Mouse (Mus musculus): ENCODE measurements around the gene Wdfy4. TPM values are rescaled to one million over a fixed set of nuclear protein-coding genes. Genes with fewer than 3 reads are reported as not detected.
A peak's percentile ranks its signal among the peaks of the same experiment; 100 is the strongest.

Gene Wdfy4
- polyA plus RNA-seq, 1 experiment from 2014 or later: 0.45 TPM

DNA sequence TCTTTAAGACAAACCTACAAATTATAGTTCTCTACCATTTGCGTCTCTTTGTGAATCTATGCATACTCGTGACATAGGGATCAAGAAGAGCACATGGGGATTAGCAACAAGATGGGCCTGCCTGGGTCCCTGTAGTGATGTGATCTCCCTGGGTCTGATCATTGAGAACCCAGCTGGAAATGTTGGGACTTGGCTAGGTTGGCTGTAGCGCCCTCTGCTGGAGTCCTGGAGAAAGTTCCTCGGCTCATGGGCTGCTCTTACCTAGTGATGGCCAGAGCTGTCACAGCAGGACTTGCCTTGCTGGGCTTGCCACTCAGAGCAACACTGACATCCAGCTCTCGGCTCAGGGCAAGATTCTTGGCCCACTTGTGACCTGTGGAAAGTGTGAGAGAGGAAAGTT, 224.8 kb downstream of the Wdfy4 start:
- Histone ChIP-seq H3K4me1 (ENCODE audit: control insufficient read depth, insufficient read depth, low read length) (no peaks in the 10 kb centered on the region), H3K4me3 (ENCODE audit: low read depth, low read length) (no peak overlapping the region), H3K27ac (ENCODE audit: low read length) (no peak overlapping the region), H3K27me3 (ENCODE audit: control insufficient read depth, insufficient read depth, low read depth, low read length) (no peaks in the 10 kb centered on the region), H3K36me3 (ENCODE audit: control insufficient read depth, insufficient read depth, low read length) (no peaks in the 10 kb centered on the region), H3K9ac (ENCODE audit: low read depth, low read length) (no peak overlapping the region), H3K9me3 (replicated peaks; ENCODE audit: control insufficient read depth, low read length, poor library complexity, severe bottlenecking) (no peaks in the 10 kb centered on the region), H3K4me2 (ENCODE audit: low read length) (no peak overlapping the region)
- WGBS: 43% methylated on average over 5 of the region's 5 CpGs
- ATAC-seq: no peak

DNA sequence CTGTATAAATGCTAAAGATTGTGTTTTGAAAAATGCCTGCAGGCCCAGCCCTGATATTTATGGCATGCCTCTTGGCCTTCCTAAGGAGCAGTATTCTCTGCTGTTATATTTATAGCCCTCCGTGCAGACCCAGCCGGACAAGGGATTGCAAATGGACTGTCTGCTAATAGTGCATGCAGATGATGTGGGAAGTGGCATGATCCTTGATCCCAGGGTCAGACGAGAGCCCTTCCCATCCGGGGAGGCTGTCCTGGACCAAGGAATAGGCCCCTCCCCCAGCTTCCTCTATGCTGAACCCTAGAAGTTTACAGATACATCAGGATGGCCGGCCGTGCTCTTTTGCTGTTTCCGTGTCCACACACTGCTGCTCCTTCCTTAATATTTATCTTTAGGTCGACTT, 226.6 kb downstream of the Wdfy4 start:
- Histone ChIP-seq H3K36me3 (ENCODE audit: control insufficient read depth, insufficient read depth, low read length) (no peaks in the 10 kb centered on the region), H3K4me1 (ENCODE audit: control insufficient read depth, insufficient read depth, low read length) (no peaks in the 10 kb centered on the region), H3K27ac (ENCODE audit: low read length) (no peak overlapping the region), H3K27me3 (ENCODE audit: control insufficient read depth, insufficient read depth, low read depth, low read length) (no peaks in the 10 kb centered on the region), H3K9me3 (replicated peaks; ENCODE audit: control insufficient read depth, low read length, poor library complexity, severe bottlenecking) (no peaks in the 10 kb centered on the region), H3K9ac (ENCODE audit: low read depth, low read length) (no peak overlapping the region), H3K4me2 (ENCODE audit: low read length) (no peak overlapping the region), H3K4me3 (ENCODE audit: low read depth, low read length) (no peak overlapping the region)
- ATAC-seq: no peak
- 75% methylated on average over 8 of the region's 8 CpGs for whole genome bisulfite sequencing

DNA sequence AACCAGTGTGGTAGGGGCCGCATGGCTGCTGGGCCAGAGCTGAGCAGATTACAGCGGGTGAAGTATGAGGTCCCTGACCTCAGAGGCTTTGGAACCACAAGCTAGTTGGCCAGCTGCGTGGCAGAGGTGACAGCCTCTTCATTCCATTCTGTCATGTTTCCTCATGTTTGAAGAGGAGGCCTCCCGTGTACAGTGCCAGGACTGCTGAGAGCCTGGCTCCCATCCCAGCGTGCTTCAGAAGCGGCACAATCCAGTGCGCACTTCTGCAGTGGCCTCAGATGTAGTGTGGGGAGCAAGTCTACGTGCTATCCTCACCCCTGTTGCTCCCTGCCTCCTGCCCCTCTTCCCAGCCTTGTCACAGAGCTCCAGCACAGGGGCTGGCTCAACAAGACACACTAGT, 228.8 kb downstream of the Wdfy4 start:
- Histone ChIP-seq H3K4me3 (ENCODE audit: low read depth, low read length) (no peak overlapping the region), H3K27me3 (ENCODE audit: control insufficient read depth, insufficient read depth, low read depth, low read length) (no peaks in the 10 kb centered on the region; the same call in 1 of the 2 replicates), H3K27ac (ENCODE audit: low read length) (no peak overlapping the region), H3K4me2 (ENCODE audit: low read length) (no peak overlapping the region), H3K36me3 (ENCODE audit: control insufficient read depth, insufficient read depth, low read length) (no peaks in the 10 kb centered on the region), H3K9ac (ENCODE audit: low read depth, low read length) (no peak overlapping the region), H3K9me3 (replicated peaks; ENCODE audit: control insufficient read depth, low read length, poor library complexity, severe bottlenecking) (no peaks in the 10 kb centered on the region), H3K4me1 (ENCODE audit: control insufficient read depth, insufficient read depth, low read length) (no peaks in the 10 kb centered on the region)
- ATAC-seq: peak; percentile 48; the same call in 1 of the 2 replicates
- WGBS: 65% methylated on average over 8 of the region's 8 CpGs

DNA sequence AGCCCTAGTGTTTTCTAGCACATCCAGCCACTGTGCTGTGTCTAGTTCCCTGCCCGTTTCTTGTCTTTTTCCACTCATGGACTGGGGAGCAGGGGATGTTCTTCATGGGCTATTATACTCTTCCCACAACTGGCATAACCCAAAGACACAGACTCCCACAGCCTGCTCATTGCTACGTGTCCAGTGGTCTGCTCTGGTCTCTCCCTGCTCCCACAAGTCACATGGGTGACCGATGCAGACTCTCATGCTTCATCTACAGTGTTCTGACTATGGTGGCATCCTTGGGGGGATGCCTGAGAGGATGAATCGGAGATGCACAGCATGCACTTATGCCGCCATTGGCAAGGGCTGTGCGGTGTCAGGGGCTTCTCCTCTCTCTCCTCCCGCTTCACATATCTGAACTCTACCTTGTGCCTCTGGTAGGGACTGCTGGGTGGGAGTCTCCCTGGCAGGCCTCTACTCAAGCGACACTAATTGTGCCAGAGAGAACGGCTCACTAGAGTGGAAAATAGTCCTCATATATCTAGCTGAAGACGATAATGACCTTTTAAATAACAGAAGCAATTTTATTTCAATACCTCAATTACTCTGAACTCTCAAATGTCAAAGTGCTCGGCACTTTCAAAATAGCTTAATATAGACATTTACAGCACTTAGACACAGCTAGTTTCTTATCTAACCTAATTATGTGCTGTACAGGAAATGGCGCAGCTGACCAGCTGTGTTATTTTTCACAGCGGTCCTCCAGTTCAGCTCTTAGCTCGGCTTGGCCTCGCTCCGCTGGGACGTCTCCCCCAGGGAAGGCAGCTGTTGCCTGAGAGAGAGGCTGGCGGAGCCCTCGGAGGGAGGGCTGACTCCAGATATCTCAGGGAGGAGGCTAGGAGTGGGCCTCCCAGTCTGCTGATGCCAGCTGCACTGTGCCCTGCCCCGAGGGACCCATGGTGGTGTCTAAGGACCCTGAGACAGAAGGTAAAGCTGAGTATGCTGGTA, 234.7 kb downstream of the Wdfy4 start:
- no peak overlapping the region for H3K4me3 ChIP-seq (ENCODE audit: low read depth, low read length)
- ATAC-seq: peak; percentile 54; the same call in 1 of the 2 replicates
- peaks cover 4% of the 10 kb centered on the region for H3K4me1 ChIP-seq (ENCODE audit: control insufficient read depth, insufficient read depth, low read length)
- H3K27ac ChIP-seq (ENCODE audit: low read length): no peak overlapping the region
- no peaks in the 10 kb centered on the region for H3K9me3 ChIP-seq (replicated peaks; ENCODE audit: control insufficient read depth, low read length, poor library complexity, severe bottlenecking)
- no peaks in the 10 kb centered on the region; the same call in 1 of the 2 replicates for H3K27me3 ChIP-seq (ENCODE audit: control insufficient read depth, insufficient read depth, low read depth, low read length)
- peak overlapping the region; percentile 11; the same call in 1 of the 2 replicates for H3K4me2 ChIP-seq (ENCODE audit: low read length)
- no peak overlapping the region for H3K9ac ChIP-seq (ENCODE audit: low read depth, low read length)
- 48% methylated on average over 20 of the region's 20 CpGs for WGBS
- no peaks in the 10 kb centered on the region for H3K36me3 ChIP-seq (ENCODE audit: control insufficient read depth, insufficient read depth, low read length)

DNA sequence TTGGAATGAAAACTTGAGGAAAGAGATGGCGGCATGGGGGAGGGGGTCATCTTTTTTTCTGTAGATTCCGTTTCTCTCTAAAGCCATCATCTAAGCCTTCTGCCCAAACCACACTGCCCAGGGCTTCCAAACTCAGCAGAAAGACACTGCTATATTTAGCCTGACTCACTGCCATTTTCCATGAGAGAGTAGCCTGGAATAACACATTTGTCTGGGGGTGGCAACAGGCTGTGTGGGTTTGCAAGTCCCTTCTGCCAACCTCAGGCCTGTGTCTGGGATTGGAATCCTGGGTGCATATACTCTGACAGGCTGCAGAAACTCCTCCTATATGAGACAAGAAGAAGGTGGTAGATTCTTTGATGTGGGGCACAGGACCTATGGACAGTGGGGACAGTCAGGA, 237.8 kb downstream of the Wdfy4 start:
- Histone ChIP-seq H3K4me1 (ENCODE audit: control insufficient read depth, insufficient read depth, low read length) (peaks cover 4% of the 10 kb centered on the region), H3K4me2 (ENCODE audit: low read length) (no peak overlapping the region), H3K36me3 (ENCODE audit: control insufficient read depth, insufficient read depth, low read length) (no peaks in the 10 kb centered on the region), H3K27me3 (ENCODE audit: control insufficient read depth, insufficient read depth, low read depth, low read length) (no peaks in the 10 kb centered on the region; the same call in 1 of the 2 replicates), H3K4me3 (ENCODE audit: low read depth, low read length) (no peak overlapping the region), H3K9ac (ENCODE audit: low read depth, low read length) (no peak overlapping the region), H3K9me3 (replicated peaks; ENCODE audit: control insufficient read depth, low read length, poor library complexity, severe bottlenecking) (no peaks in the 10 kb centered on the region), H3K27ac (ENCODE audit: low read length) (no peak overlapping the region)
- WGBS: 95% methylated on average over 2 of the region's 2 CpGs
- no peak for ATAC-seq

DNA sequence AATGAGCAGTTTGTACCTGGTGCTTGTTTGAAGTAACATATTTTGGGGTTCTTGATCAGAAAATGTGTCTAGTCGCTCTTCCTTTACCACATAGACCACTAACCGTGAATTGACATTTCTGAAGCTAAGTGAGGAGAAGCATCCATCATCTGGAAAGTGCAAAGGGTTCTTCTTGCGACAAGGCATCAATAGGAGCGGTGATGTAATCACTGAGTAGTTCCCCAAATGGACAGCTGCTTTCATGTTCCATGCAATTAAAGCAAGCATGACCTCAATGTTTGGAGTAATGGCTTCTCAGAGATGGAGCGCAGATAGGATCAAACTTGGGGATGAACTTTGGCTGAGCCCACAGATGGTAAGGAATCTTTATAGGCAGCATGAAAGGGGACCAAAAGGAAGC, 246.1 kb downstream of the Wdfy4 start:
- no peaks in the 10 kb centered on the region for H3K27me3 ChIP-seq (ENCODE audit: control insufficient read depth, insufficient read depth, low read depth, low read length)
- ATAC-seq: no peak
- H3K4me3 ChIP-seq (ENCODE audit: low read depth, low read length): no peak overlapping the region
- no peaks in the 10 kb centered on the region for H3K36me3 ChIP-seq (ENCODE audit: control insufficient read depth, insufficient read depth, low read length)
- H3K9me3 ChIP-seq (replicated peaks; ENCODE audit: control insufficient read depth, low read length, poor library complexity, severe bottlenecking): no peaks in the 10 kb centered on the region
- H3K4me1 ChIP-seq (ENCODE audit: control insufficient read depth, insufficient read depth, low read length): no peaks in the 10 kb centered on the region
- H3K27ac ChIP-seq (ENCODE audit: low read length): no peak overlapping the region
- WGBS: 88% methylated on average over 5 of the region's 5 CpGs
- H3K4me2 ChIP-seq (ENCODE audit: low read length): no peak overlapping the region
- no peak overlapping the region for H3K9ac ChIP-seq (ENCODE audit: low read depth, low read length)

DNA sequence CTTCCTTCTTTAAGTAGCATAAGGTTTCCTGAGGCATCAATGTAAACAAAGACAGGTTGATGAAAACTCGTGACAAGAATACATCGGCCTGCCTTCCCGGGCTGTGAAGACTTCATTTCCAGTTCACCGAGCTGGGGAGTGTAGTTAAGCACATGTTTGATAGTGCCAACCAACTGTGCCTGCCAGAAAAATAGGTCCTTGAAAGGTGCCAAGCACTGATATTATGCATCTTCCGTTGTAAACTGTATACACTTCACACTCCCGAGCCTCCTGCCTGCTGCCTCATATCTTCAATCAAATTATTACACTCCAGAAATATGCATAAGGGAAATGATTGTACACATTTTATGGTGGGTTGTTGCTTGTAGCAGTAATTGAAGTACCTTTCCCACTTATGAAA, 251.2 kb downstream of the Wdfy4 start:
- Histone ChIP-seq H3K4me3 (ENCODE audit: low read depth, low read length) (no peak overlapping the region), H3K36me3 (ENCODE audit: control insufficient read depth, insufficient read depth, low read length) (no peaks in the 10 kb centered on the region), H3K9me3 (replicated peaks; ENCODE audit: control insufficient read depth, low read length, poor library complexity, severe bottlenecking) (no peaks in the 10 kb centered on the region), H3K27ac (ENCODE audit: low read length) (no peak overlapping the region), H3K9ac (ENCODE audit: low read depth, low read length) (no peak overlapping the region), H3K27me3 (ENCODE audit: control insufficient read depth, insufficient read depth, low read depth, low read length) (no peaks in the 10 kb centered on the region), H3K4me1 (ENCODE audit: control insufficient read depth, insufficient read depth, low read length) (no peaks in the 10 kb centered on the region), H3K4me2 (ENCODE audit: low read length) (no peak overlapping the region)
- 79% methylated on average over 6 of the region's 6 CpGs for WGBS
- no peak for ATAC-seq

DNA sequence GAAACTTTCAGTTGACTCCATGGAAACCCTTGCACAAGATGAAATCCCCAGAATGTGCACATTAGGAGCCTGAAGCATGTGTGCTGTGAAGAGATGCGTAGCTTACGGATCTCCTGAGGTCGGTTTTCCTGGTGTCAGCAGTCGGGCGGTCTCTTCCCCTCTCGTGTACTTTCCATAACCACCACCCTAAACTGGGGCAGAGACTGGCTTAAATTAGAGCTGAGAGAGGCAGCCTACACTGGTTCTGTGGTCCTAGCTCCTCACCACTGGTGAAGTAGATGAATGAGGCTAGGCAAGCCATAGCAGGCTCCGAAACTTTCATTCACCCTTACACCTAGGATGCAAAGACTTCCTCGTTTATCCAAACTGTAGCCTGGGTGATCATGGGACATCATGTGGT, 253.1 kb downstream of the Wdfy4 start:
- 89% methylated on average over 8 of the region's 8 CpGs for WGBS
- Histone ChIP-seq H3K9ac (ENCODE audit: low read depth, low read length) (no peak overlapping the region), H3K9me3 (replicated peaks; ENCODE audit: control insufficient read depth, low read length, poor library complexity, severe bottlenecking) (no peaks in the 10 kb centered on the region), H3K27me3 (ENCODE audit: control insufficient read depth, insufficient read depth, low read depth, low read length) (no peaks in the 10 kb centered on the region), H3K36me3 (ENCODE audit: control insufficient read depth, insufficient read depth, low read length) (no peaks in the 10 kb centered on the region), H3K4me2 (ENCODE audit: low read length) (no peak overlapping the region), H3K4me3 (ENCODE audit: low read depth, low read length) (no peak overlapping the region), H3K27ac (ENCODE audit: low read length) (no peak overlapping the region), H3K4me1 (ENCODE audit: control insufficient read depth, insufficient read depth, low read length) (no peaks in the 10 kb centered on the region)
- ATAC-seq: no peak

DNA sequence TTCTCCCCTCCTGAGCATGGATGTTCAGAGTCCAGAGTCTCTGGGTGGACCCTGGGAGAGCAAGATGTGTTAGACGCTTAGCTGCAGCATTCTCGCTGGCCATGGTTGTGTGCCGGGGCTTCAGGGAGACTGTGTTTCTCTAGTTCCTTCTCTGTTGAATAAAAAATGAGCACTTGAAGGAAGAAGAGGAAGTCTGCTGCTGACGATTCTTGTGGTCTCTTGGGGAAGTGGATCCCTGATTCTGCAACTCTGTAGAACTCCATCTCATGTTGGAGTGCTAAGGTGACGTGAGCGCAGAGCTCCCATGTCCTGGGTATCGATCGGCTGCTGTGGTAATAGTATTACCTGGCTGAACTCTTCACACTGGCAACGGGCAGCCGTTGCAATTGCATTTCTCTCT, 253.6 kb downstream of the Wdfy4 start:
- no peaks in the 10 kb centered on the region for H3K36me3 ChIP-seq (ENCODE audit: control insufficient read depth, insufficient read depth, low read length)
- no peaks in the 10 kb centered on the region for H3K9me3 ChIP-seq (replicated peaks; ENCODE audit: control insufficient read depth, low read length, poor library complexity, severe bottlenecking)
- no peaks in the 10 kb centered on the region for H3K4me1 ChIP-seq (ENCODE audit: control insufficient read depth, insufficient read depth, low read length)
- WGBS: 86% methylated on average over 10 of the region's 10 CpGs
- no peak overlapping the region for H3K27ac ChIP-seq (ENCODE audit: low read length)
- H3K27me3 ChIP-seq (ENCODE audit: control insufficient read depth, insufficient read depth, low read depth, low read length): no peaks in the 10 kb centered on the region
- no peak overlapping the region for H3K4me3 ChIP-seq (ENCODE audit: low read depth, low read length)
- H3K4me2 ChIP-seq (ENCODE audit: low read length): no peak overlapping the region
- no peak overlapping the region for H3K9ac ChIP-seq (ENCODE audit: low read depth, low read length)
- ATAC-seq: no peak
